Mouse (Mus musculus): ENCODE data around the gene Micall1. TPM values are rescaled to one million over a fixed set of nuclear protein-coding genes. Genes with fewer than 3 reads are reported as not detected.
A peak's percentile ranks its signal among the peaks of the same experiment; 100 is the strongest.

Micall1 gene
- polyA plus RNA-seq (2016; fragmentation: Nextera tagmentation; extraction: Ambion mirVana): 24.2 and 24.3 TPM in 2 replicates

DNA sequence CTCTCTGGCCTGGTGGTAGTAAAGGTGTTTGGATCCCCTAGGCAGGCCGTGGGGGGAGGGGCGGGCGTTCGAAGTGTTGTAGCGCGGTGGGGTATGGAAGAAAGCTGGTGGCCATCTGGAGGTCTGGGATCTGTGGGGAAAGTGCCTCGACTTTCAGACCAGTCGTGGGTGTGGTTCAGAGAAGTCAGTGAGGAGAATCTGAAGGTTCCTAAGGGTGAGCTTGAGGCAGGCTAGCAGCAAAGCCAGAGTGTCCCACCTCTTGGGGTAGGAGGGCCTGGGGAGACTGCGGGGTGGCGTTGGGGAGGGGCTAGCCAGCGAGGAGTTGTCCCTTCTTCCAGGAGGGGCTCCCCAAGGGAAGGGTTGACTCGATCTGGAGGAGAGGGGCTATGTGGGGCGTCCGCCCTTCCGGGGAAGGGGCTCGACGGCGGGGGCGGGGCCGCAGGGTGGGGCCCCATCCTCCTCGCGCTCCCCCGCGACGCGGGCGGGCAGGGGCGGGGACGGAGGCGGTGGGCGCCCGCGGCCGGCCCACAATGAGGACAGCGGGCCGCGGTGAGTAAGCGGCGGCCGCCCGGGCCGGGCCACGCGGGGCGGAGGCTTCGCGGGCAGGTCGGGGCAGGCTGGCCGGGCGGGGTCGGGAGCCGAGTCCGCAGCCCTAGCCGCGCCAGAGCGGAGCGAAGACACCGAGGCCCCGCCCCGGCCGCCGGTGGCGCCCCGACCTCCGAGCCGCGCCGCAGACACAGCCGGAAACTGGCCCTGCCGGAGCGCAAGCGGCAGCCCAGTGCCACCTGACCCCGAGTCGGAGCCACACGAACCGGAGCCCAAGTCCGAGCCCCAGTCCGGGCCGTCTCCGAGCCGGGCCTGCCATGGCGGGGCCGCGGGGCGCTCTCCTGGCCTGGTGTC lies at the start of gene Micall1:
Gene Micall1, plus strand, starts transcription at position 478 of the 900 bp plus-strand sequence.
- peak within 1 kb of the TSS; percentile 89 for H3K27ac ChIP-seq (ENCODE audit: poor library complexity, severe bottlenecking)
- peak; percentile 75 for ATAC-seq (ENCODE audit: insufficient number of reproducible peaks, low FRiP score)
- peaks cover 12% of the 10 kb centered on the region for H3K36me3 ChIP-seq
- peaks cover 44% of the 10 kb centered on the region for H3K4me1 ChIP-seq (replicated peaks)
- WGBS: under 1% methylated on average over 74 of the region's 85 CpGs
- H3K27me3 ChIP-seq (replicated peaks): no peaks in the 10 kb centered on the region
- peak within 1 kb of the TSS; percentile 86 for H3K4me2 ChIP-seq
- H3K9ac ChIP-seq: peak within 1 kb of the TSS; percentile 96
- H3K9me3 ChIP-seq (replicated peaks): no peaks in the 10 kb centered on the region
- H3K4me3 ChIP-seq: peak within 1 kb of the TSS; percentile 77

DNA sequence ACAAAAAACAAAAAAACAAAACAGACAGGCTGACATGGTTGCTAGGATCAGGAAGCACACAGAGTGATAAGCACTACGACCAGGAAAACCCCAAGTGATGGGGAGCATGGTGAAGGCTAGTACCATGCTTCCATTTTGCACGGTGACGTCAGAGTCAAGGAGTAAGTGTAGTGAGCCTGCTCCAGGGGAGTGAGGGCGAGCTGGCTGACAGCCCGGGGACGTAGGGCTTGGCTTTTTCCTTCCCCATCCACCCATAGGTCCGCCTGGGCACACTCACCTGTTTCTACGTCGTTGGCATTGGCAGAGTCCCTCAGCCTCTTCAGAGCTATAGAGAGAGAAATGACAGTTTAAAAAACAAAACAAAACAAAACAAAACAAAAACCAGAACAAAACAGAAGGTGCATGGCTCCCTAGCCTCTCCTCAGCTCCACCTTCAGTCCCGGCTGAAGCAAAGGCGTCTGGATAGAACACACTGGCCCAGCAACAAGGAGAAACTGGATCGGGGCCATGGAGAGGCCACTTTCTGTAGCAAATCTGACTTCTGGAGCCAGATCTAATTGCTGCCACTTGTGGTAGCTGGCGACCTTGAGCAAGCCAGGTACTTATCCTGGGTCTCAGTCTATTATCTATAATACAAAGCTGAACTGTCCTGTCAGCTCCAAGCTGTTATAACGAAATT lies 47.7 kb upstream of the Micall1 start:
- no peak overlapping the region for H3K27ac ChIP-seq (ENCODE audit: poor library complexity, severe bottlenecking)
- ATAC-seq (ENCODE audit: insufficient number of reproducible peaks, low FRiP score): no peak
- WGBS: 74% methylated on average over 14 of the region's 14 CpGs
- H3K36me3 ChIP-seq: peaks cover 50% of the 10 kb centered on the region
- no peaks in the 10 kb centered on the region for H3K27me3 ChIP-seq (replicated peaks)
- no peak overlapping the region for H3K4me3 ChIP-seq
- H3K9ac ChIP-seq: no peak overlapping the region
- H3K4me2 ChIP-seq: 0 out of 2 replicates have a peak overlapping the region, but pooled peaks have one; percentile 1
- H3K9me3 ChIP-seq (replicated peaks): no peaks in the 10 kb centered on the region
- peaks cover 24% of the 10 kb centered on the region for H3K4me1 ChIP-seq (replicated peaks)

DNA sequence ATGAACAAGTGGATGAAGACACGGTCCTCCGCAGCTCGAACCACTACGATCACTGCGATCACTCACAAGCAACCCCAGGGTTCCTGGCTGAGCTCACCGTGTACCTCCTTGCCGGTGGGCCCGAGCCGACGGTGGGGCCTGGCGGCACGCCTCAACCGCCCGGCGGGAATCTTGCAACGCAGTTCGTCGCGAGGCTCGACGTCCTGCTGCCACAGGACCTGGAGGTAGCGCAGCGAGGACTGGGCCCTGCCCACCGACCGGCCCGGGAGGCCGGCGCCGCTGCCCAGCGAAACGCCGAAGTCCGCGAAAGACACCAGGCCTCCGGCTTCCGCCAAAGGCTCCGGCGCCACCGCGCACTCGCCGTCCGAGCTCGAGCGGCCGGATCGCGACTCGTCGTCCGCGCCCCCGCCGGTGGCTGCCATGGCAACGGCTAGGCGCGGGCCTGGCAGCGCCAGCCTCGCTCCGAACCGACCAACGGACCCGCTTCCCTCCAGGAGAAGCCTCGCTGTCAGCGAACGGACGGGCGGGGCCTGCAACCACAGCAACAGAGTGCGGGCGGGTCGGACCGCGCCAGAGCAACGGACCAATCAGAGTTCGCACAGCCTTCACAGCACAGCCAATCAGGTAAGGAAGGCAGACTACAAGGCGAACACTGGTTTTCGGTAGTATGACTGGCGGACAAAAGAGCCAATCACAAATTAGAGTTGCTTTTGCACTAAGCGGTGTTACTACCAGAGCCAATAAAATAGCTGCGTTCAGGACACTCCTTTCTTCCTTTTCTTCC lies 46.1 kb upstream of the Micall1 start, which contains the start of gene Ankrd54:
Gene Ankrd54, minus strand, starts transcription at position 518 of the 784 bp plus-strand sequence.
- H3K4me2 ChIP-seq: peak within 1 kb of the TSS; percentile 85
- H3K27me3 ChIP-seq (replicated peaks): no peaks in the 10 kb centered on the region
- H3K9ac ChIP-seq: peak within 1 kb of the TSS; percentile 86
- WGBS: under 1% methylated on average over 80 of the region's 80 CpGs
- peak within 1 kb of the TSS; percentile 95 for H3K4me3 ChIP-seq
- H3K36me3 ChIP-seq: peaks cover 35% of the 10 kb centered on the region
- peaks cover 31% of the 10 kb centered on the region for H3K4me1 ChIP-seq (replicated peaks)
- H3K27ac ChIP-seq (ENCODE audit: poor library complexity, severe bottlenecking): peak within 1 kb of the TSS; percentile 43
- H3K9me3 ChIP-seq (replicated peaks): no peaks in the 10 kb centered on the region
- peak; percentile 100 for ATAC-seq (ENCODE audit: insufficient number of reproducible peaks, low FRiP score)

DNA sequence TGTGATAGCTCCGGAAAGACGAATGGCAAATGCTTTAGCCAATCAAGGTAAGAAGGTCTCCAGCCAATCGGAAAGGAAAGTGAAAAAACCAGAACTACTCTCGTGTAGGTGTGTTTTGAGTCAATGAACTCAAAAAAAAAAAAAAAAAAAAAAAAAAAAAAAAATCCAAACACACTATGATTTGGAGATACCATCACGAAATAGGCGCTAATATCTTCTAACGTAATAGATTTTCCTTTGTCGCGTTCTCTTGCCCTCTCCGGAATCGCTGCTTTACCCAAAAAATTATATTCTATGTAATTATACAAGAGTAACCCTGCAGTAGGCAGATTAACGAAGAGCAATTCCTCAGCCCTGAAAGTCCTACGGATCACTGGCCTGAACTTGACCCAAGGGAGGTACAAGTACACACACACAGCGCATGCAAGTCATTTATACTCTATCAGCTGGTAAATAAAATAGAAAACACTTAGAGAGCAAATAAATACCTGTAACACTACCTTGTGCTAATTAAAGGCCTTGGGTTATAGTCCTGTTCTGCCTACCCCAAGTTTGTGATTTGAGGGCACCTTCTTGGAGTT lies 45.4 kb upstream of the Micall1 start:
- no peak for ATAC-seq (ENCODE audit: insufficient number of reproducible peaks, low FRiP score)
- Histone ChIP-seq H3K4me1 (replicated peaks) (peaks cover 36% of the 10 kb centered on the region), H3K4me3 (peak overlapping the region; percentile 39), H3K4me2 (peak overlapping the region; percentile 68), H3K9me3 (replicated peaks) (no peaks in the 10 kb centered on the region), H3K36me3 (peaks cover 28% of the 10 kb centered on the region), H3K27me3 (replicated peaks) (no peaks in the 10 kb centered on the region), H3K9ac (no peak overlapping the region), H3K27ac (ENCODE audit: poor library complexity, severe bottlenecking) (no peak overlapping the region)
- 9% methylated on average over 14 of the region's 14 CpGs for WGBS

DNA sequence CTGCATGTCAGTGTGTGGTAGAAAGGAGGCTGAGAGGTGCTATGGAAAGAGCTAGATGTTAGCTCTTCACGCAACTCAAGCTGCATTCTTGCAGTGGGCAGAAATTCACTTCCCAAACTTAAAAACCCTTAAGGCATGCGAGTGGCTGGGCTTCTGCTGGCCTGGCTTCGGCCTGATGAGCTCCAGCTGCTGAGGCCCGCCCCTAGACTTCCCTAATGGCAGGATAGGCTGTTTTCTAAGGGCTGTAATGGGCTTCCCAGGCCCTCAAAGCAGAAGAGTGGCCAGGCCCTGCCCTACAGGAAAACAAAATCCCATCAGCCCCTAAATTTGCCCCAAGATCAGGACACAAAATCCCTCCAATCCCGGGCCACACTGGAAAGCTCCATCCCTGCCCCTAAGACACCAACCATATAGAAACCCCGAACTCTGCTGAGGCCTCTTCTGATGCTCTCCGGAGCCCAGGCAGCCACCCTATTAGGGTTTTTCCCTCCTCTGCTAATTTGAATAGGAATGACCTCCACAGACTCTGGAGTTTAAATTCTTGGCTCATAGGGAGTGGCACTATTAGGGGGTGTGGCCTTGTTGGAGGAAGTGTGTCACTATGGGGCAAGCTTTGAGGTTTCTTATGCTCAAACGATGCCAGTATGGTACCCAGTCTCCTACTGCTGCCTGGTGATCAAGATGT lies 43.5 kb upstream of the Micall1 start:
- H3K4me1 ChIP-seq (replicated peaks): peaks cover 41% of the 10 kb centered on the region
- no peak overlapping the region for H3K9ac ChIP-seq
- no peak overlapping the region for H3K4me2 ChIP-seq
- peaks cover 8% of the 10 kb centered on the region for H3K36me3 ChIP-seq
- no peak overlapping the region for H3K4me3 ChIP-seq
- 53% methylated on average over 8 of the region's 8 CpGs for WGBS
- no peak for ATAC-seq (ENCODE audit: insufficient number of reproducible peaks, low FRiP score)
- H3K27ac ChIP-seq (ENCODE audit: poor library complexity, severe bottlenecking): no peak overlapping the region
- H3K27me3 ChIP-seq (replicated peaks): no peaks in the 10 kb centered on the region
- no peaks in the 10 kb centered on the region for H3K9me3 ChIP-seq (replicated peaks)

DNA sequence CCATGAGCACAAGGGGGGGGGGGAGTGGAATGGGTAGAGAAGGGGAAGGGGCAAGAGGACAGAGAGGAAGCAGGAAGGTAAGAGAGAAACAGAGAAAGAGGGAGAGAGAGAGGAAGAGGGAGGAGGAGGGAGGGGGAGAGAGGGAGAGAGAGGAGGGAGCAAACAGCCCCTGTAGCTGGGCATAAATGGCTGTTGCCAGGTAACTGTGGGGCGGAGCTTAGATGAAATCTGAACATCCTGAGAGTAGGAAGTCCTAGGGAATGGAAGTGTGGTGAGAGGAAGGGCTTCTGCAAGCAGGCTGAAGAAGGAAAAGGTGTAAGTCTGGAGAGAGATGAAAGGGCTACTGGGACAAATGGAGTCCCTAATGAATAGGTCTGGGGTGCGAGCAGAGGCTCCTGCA lies 42.4 kb upstream of the Micall1 start:
- Histone ChIP-seq H3K9ac (no peak overlapping the region), H3K27me3 (replicated peaks) (no peaks in the 10 kb centered on the region), H3K4me1 (replicated peaks) (peaks cover 36% of the 10 kb centered on the region), H3K9me3 (replicated peaks) (no peaks in the 10 kb centered on the region), H3K4me3 (no peak overlapping the region), H3K27ac (ENCODE audit: poor library complexity, severe bottlenecking) (no peak overlapping the region), H3K36me3 (no peaks in the 10 kb centered on the region), H3K4me2 (no peak overlapping the region)
- WGBS: 75% methylated on average over 2 of the region's 2 CpGs
- no peak for ATAC-seq (ENCODE audit: insufficient number of reproducible peaks, low FRiP score)

DNA sequence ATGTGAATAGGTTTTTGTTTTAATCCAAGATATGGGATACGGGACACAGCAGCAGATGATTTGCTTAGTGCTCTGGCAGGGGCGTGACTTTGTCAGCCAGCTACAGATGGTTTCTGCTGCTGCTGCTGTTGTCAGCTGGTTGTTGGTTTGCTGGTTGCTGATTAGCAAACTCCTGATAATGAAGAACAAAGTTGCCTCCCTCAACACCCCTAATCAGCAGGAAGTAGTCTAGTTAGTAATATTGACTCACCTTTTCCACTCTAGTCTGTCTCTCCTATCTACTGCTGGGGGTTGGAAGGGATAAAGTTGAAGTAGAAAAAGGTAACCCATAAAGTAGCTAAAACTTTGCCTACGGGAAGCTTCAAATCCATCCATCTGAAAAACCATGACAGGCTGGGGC lies 41.1 kb upstream of the Micall1 start:
- ATAC-seq (ENCODE audit: insufficient number of reproducible peaks, low FRiP score): no peak
- Histone ChIP-seq H3K9me3 (replicated peaks) (no peaks in the 10 kb centered on the region), H3K27ac (ENCODE audit: poor library complexity, severe bottlenecking) (0 out of 2 replicates have a peak overlapping the region, but pooled peaks have one; percentile 8), H3K36me3 (no peaks in the 10 kb centered on the region), H3K4me1 (replicated peaks) (peaks cover 29% of the 10 kb centered on the region), H3K9ac (no peak overlapping the region), H3K4me2 (0 out of 2 replicates have a peak overlapping the region, but pooled peaks have one; percentile 2), H3K27me3 (replicated peaks) (no peaks in the 10 kb centered on the region), H3K4me3 (no peak overlapping the region)
- WGBS: 24% methylated on average over 3 of the region's 3 CpGs

DNA sequence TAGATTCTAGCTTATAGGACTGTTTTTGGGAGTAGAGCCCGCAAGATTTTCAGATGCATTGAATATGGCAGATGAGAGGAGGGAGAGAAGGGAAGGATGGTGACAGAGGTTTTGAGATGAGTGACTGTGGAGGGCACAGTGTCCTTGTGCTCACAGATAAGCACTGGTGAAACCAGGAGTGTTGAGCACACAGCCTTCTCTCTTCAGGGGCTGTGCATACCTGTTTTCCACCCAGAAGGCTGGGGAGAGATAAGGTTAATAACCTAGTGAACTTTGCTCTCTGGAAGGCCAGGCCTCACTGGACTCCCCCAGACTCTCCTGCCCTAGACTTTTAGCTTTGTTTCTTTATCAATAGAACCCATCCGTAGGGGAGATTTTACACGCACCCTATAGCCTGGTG lies 40.3 kb upstream of the Micall1 start:
- H3K4me2 ChIP-seq: no peak overlapping the region
- no peak overlapping the region for H3K9ac ChIP-seq
- peak overlapping the region; percentile 8; the same call in 1 of the 2 replicates for H3K27ac ChIP-seq (ENCODE audit: poor library complexity, severe bottlenecking)
- ATAC-seq (ENCODE audit: insufficient number of reproducible peaks, low FRiP score): 0 out of 2 replicates have a peak, but pooled peaks have one; percentile 31
- no peaks in the 10 kb centered on the region for H3K9me3 ChIP-seq (replicated peaks)
- no peak overlapping the region for H3K4me3 ChIP-seq
- H3K27me3 ChIP-seq (replicated peaks): no peaks in the 10 kb centered on the region
- no peaks in the 10 kb centered on the region for H3K36me3 ChIP-seq
- 52% methylated on average over 3 of the region's 3 CpGs for WGBS
- peaks cover 27% of the 10 kb centered on the region for H3K4me1 ChIP-seq (replicated peaks)

DNA sequence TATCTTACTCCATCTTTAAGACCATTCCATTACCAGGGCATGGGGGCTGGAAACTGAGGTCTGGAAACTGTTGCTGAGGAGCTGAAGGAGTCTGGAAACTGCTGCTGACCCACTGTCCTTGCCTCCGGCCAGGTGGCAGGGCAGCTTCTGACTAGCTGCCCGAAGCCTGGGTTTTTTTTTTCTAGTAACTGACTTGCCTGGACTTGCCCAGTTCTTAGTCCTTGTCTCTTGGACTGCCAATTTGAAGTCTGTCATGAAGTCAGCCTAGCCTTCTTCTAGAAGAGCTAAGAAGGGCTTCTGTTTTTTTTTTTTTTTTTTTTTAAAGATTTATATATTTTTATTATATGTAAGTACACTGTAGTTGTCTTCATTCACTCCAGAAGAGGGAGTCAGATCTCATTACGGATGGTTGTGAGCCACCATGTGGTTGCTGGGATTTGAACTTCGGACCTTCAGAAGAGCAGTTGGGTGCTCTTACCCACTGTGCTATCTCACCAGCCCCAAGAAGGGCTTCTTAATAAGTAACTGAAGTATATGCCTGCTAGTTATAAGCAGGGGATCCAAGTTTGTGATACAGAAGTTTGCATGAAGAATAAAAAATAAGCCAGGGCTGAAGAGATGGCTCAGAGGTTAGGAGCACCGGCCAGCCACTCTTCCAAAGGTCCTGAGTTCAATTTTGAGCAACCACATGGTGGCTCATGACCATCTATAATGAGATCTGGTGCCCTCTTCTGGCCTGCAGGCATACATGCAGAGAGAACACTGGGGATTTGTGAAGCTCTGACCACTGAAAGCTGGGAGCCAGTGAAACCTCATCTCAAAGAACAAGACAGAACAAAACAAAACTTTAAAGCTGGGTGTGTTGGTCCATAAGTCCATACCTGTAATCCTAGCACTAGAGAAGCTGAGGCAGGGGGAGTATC lies 37.3 kb upstream of the Micall1 start:
- 63% methylated on average over 5 of the region's 5 CpGs for WGBS
- no peaks in the 10 kb centered on the region for H3K9me3 ChIP-seq (replicated peaks)

More for the DNA sequence above, 37.3 kb upstream of the Micall1 start:
- Histone ChIP-seq H3K27ac (ENCODE audit: poor library complexity, severe bottlenecking) (no peak overlapping the region), H3K4me2 (no peak overlapping the region), H3K4me1 (replicated peaks) (peaks cover 30% of the 10 kb centered on the region), H3K4me3 (no peak overlapping the region), H3K9ac (no peak overlapping the region), H3K27me3 (replicated peaks) (no peaks in the 10 kb centered on the region), H3K36me3 (peaks cover under 1% of the 10 kb centered on the region; the same call in 1 of the 2 replicates)
- no peak for ATAC-seq (ENCODE audit: insufficient number of reproducible peaks, low FRiP score)

Data from heart, embryonic 12.5 days (tissue).